Mouse (Mus musculus) pancreas, adult 10 weeks (tissue): Measurements from ENCODE around the gene Lnx2. TPM values are rescaled to one million over a fixed set of nuclear protein-coding genes. Genes with fewer than 3 reads are reported as not detected.

ENCODE experiments used
- polyA plus RNA-seq: library from polyadenylated mRNA; stranded (reverse); fragments of 350-450 nt; fragmentation: Illumina TruSeq; extraction: RNeasy Lipid Tissue Mini Kit (QIAGEN cat#74804); gene quantifications from one replicate; pipeline ENCODE4 v1.2.3, GENCODE M21; 2015; ENCODE audit warnings: low read depth, low replicate concordance; ENCODE audit not compliant: insufficient read depth

Lnx2 gene
- polyA plus RNA-seq: 4.7 TPM

DNA sequence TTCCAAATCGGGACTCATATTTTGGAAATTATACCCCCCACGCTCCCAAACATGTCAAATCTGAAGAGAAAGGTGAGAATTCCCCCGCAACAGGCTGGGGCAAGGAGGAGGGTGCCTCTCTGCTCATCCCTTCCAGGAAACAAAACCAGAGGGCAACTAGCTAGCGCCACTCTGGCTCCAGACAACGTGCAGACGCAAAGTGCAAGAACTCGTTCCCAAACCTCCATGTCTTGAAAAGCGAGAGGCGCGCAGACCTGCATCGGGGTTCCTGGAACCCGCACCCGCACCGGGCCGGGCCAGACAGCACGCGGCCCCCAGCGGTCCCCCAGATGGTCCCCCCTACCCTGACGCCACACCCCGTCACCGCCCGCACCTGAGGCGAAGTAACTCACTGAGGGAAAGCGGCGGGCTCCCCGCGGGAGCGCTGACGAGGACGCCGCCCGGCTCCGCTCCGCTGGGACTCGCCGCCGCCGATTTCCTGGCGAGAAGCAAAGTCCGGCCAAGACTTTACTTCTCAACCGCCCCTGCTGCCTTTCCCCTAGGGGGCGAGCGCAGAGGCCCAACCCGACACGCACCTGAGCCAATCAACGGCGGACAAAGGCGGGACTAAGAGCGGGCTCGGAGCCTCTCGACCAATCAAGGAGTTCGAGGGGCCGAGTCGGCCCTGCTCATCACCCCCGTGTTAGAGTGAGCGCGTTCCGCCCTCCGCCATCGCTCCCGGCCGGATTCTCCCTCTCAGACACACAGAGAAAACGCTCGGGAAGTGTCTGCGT is at the start of gene Lnx2:
TSS of gene Lnx2 (minus strand) at position 561 of the 773 bp plus-strand sequence.

DNA sequence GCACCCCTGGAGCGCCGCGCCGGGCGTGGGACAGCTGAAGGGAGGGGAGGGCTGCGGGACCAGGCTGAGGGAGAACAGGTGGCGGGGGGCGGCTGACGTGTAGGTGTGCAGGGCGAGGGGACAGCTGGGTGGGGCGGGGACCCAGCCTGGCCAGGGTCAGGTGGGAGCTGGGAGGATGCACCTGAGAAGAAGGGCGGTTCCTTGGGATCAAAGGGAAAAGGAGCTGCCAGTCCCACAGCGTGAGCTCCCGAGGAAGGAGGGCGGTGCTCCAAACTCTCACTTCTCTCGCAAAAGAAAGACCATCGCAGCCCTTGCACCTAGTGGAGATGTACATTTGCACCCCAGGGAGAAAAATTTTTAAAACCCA is 396 bp upstream of the Lnx2 start, which contains the start of gene Polr1d:
TSS of gene Polr1d (plus strand) at position 252 of the 367 bp plus-strand sequence.

Other genes with a start within 250 kb of the Lnx2 start
- 240 TPM for gene Rpl21, start 243.7 kb downstream of the Lnx2 start, polyA plus RNA-seq
- 4.7 TPM for gene Rasl11a, start 231.5 kb downstream of the Lnx2 start, polyA plus RNA-seq
- 18.3 TPM for gene Gtf3a, start 127.9 kb downstream of the Lnx2 start, polyA plus RNA-seq
- gene Mtif3, start 112.8 kb downstream of the Lnx2 start, polyA plus RNA-seq: 4.0 TPM
- 37.7 TPM for gene Polr1d, start 464 bp upstream of the Lnx2 start, polyA plus RNA-seq
- not detected for gene Gsx1, start 112.1 kb upstream of the Lnx2 start, polyA plus RNA-seq
- gene Pdx1, start 193.4 kb upstream of the Lnx2 start, polyA plus RNA-seq: 4.9 TPM
- gene Cdx2, start 230.7 kb upstream of the Lnx2 start, polyA plus RNA-seq: not detected
- gene Urad, start 245.9 kb upstream of the Lnx2 start, polyA plus RNA-seq: not detected